Comparison of ENCODE assay signal across 16 mouse cellular contexts in genomic region chr11:60825191-60825590, GRCm38 (mm10). TPM values are rescaled to one million over a fixed set of nuclear protein-coding genes. Genes with fewer than 3 reads are reported as not detected.
DNase-seq lines count a peak whose midpoint lies in the region; ATAC-seq and TF ChIP-seq lines count a peak whose summit lies in the region.
"Had no signal": no experiment of that assay in that cellular context is flagged by ENCODE, and none has a peak within 500 bp of the region (broad histone marks: within the 10 kb centered on the region; RNA-seq: fewer than 3 reads in every experiment).

No protein-coding gene starts in this region.

- H3K9me3 ChIP-seq in intestine, embryonic 16.5 days (ENCODE audit: control insufficient read depth, low read length) = no peaks in the 10 kb centered on the region
- no peaks in the 10 kb centered on the region for H3K9me3 ChIP-seq in kidney, embryonic 16.5 days (ENCODE audit: low read length)
- H3K9me3 ChIP-seq in liver, embryonic 15.5 days (replicated peaks) = no peaks in the 10 kb centered on the region
- H3K9me3 ChIP-seq in forebrain, embryonic 12.5 days = no peaks in the 10 kb centered on the region
- H3K9me3 ChIP-seq: heart, embryonic 13.5 days; hindbrain, embryonic 10.5 days; limb, embryonic 15.5 days; midbrain, embryonic 13.5 days had no signal

- no peaks in the 10 kb centered on the region for H3K79me2 ChIP-seq in heart, adult 2 months (replicated peaks; ENCODE audit: control insufficient read depth, insufficient read depth, low read length)

- H3K4me1 ChIP-seq in intestine, embryonic 16.5 days (ENCODE audit: control insufficient read depth, insufficient read depth, low read length) = 0 out of 2 replicates have a peak, but pooled peaks cover 2% of the 10 kb centered on the region
- no peaks in the 10 kb centered on the region for H3K4me1 ChIP-seq in kidney, embryonic 16.5 days (ENCODE audit: insufficient read depth, low read length)
- peaks cover 1% of the 10 kb centered on the region; the same call in 1 of the 2 replicates for H3K4me1 ChIP-seq in liver, embryonic 15.5 days (replicated peaks)
- no peaks in the 10 kb centered on the region; the same call in 1 of the 2 replicates for H3K4me1 ChIP-seq in small intestine, adult 2 months (ENCODE audit: control insufficient read depth, insufficient read depth, insufficient read length, low read length)
- H3K4me1 ChIP-seq in forebrain, embryonic 12.5 days = no peaks in the 10 kb centered on the region
- no peaks in the 10 kb centered on the region for H3K4me1 ChIP-seq in heart, adult 2 months (ENCODE audit: control insufficient read depth, insufficient read depth, low read length)
- H3K4me1 ChIP-seq: heart, embryonic 13.5 days; hindbrain, embryonic 10.5 days; limb, embryonic 15.5 days; midbrain, embryonic 13.5 days had no signal

- H3K4me3 ChIP-seq in intestine, embryonic 16.5 days (ENCODE audit: low read length) = no peak overlapping the region
- H3K4me3 ChIP-seq in kidney, embryonic 16.5 days (ENCODE audit: low read length) = no peak overlapping the region
- H3K4me3 ChIP-seq in liver, embryonic 15.5 days (replicated peaks) = no peak overlapping the region
- no peak overlapping the region for H3K4me3 ChIP-seq in small intestine, adult 2 months (ENCODE audit: low read depth, low read length)
- H3K4me3 ChIP-seq in forebrain, embryonic 12.5 days (replicated peaks) = no peak overlapping the region
- H3K4me3 ChIP-seq in heart, adult 2 months = no peak overlapping the region
- H3K4me3 ChIP-seq: heart, embryonic 13.5 days; hindbrain, embryonic 10.5 days; limb, embryonic 15.5 days; midbrain, embryonic 13.5 days had no signal

- H3K27ac ChIP-seq in intestine, embryonic 16.5 days (ENCODE audit: low read length) = no peak overlapping the region; the same call in 1 of the 2 replicates
- H3K27ac ChIP-seq in kidney, embryonic 16.5 days (ENCODE audit: low read length) = no peak overlapping the region
- peak overlapping the region; percentile 34; the same call in 1 of the 2 replicates for H3K27ac ChIP-seq in liver, embryonic 15.5 days (replicated peaks)
- peak overlapping the region; percentile 53 for H3K27ac ChIP-seq in small intestine, adult 2 months (ENCODE audit: insufficient read depth, low read depth, low read length)
- H3K27ac ChIP-seq in forebrain, embryonic 12.5 days = no peak overlapping the region
- no peak overlapping the region for H3K27ac ChIP-seq in heart, adult 2 months
- H3K27ac ChIP-seq: heart, embryonic 13.5 days; hindbrain, embryonic 10.5 days; limb, embryonic 15.5 days; midbrain, embryonic 13.5 days had no signal

- TF ChIP-seq CTCF in small intestine, adult 2 months (IDR thresholded peaks at IDR 0.05; ENCODE audit: extremely low read depth, insufficient read length, insufficient replicate concordance, low read depth, low read length) = no peak
- TF ChIP-seq CTCF in heart, adult 2 months (IDR thresholded peaks at IDR 0.05) = no peak

- no peak for DNase-seq in cerebellum, postnatal 25 days
- DNase-seq in heart, adult 2 months = no peak
- DNase-seq: cerebellum, adult 18-20 months; gastrocnemius, postnatal 14 days had no signal

- peak; percentile 94 for ATAC-seq in intestine, embryonic 16.5 days
- ATAC-seq in kidney, embryonic 16.5 days (ENCODE audit: low FRiP score, low TSS enrichment) = peak; percentile 61; the same call in 1 of the 2 replicates
- ATAC-seq in liver, embryonic 15.5 days (ENCODE audit: insufficient read depth) = peak; percentile 53
- ATAC-seq in granulocyte monocyte progenitor cell, adult 5-6 weeks (replicated peaks; ENCODE audit: poor library complexity, severe bottlenecking) = no peak
- no peak for ATAC-seq in forebrain, embryonic 12.5 days (ENCODE audit: low FRiP score)
- ATAC-seq: forebrain, embryonic 16.5 days; midbrain, embryonic 13.5 days; Patski had no signal

- WGBS in intestine, embryonic 16.5 days = 50% methylated on average over 3 of the region's 3 CpGs
- WGBS in kidney, embryonic 16.5 days = 66% methylated on average over 3 of the region's 3 CpGs
- WGBS in liver, embryonic 15.5 days (ENCODE audit: insufficient replicate concordance) = 71% methylated on average over 3 of the region's 3 CpGs
- 19% methylated on average over 3 of the region's 3 CpGs for WGBS in small intestine, adult 2 months
- WGBS in forebrain, embryonic 12.5 days = 90% methylated on average over 3 of the region's 3 CpGs
- WGBS in heart, adult 2 months = 85% methylated on average over 3 of the region's 3 CpGs

- intact Hi-C loops in heart, adult 2 months (cut with DNase I) = no loop called here

- H3K27me3 ChIP-seq in intestine, embryonic 16.5 days (replicated peaks; ENCODE audit: control insufficient read depth, insufficient read depth, low read length) = no peaks in the 10 kb centered on the region
- H3K27me3 ChIP-seq in kidney, embryonic 16.5 days (ENCODE audit: insufficient read depth, low read length) = no peaks in the 10 kb centered on the region
- H3K27me3 ChIP-seq in liver, embryonic 15.5 days = no peaks in the 10 kb centered on the region
- H3K27me3 ChIP-seq in small intestine, adult 2 months (ENCODE audit: control insufficient read depth, insufficient read depth, low read length) = no peaks in the 10 kb centered on the region
- H3K27me3 ChIP-seq in forebrain, embryonic 12.5 days = peaks cover 6% of the 10 kb centered on the region; the same call in 1 of the 2 replicates
- no peaks in the 10 kb centered on the region for H3K27me3 ChIP-seq in heart, adult 2 months (ENCODE audit: control insufficient read depth, insufficient read depth, low read length)
- H3K27me3 ChIP-seq: limb, embryonic 15.5 days; midbrain, embryonic 13.5 days had no signal

- TF ChIP-seq EP300 in heart, adult 2 months (IDR thresholded peaks at IDR 0.05; ENCODE audit: insufficient read depth, low read depth, low read length) = no peak

- H3K9ac ChIP-seq in intestine, embryonic 16.5 days (ENCODE audit: low read depth, low read length) = no peak overlapping the region
- H3K9ac ChIP-seq in kidney, embryonic 16.5 days (replicated peaks; ENCODE audit: low read length) = no peak overlapping the region
- no peak overlapping the region for H3K9ac ChIP-seq in liver, embryonic 15.5 days
- H3K9ac ChIP-seq in forebrain, embryonic 12.5 days = no peak overlapping the region
- H3K9ac ChIP-seq in heart, adult 2 months (ENCODE audit: low read depth, low read length) = no peak overlapping the region
- H3K9ac ChIP-seq: heart, embryonic 13.5 days; limb, embryonic 15.5 days; midbrain, embryonic 13.5 days had no signal

- no peak for TF ChIP-seq POLR2A in small intestine, adult 2 months (IDR thresholded peaks at IDR 0.05; ENCODE audit: low read depth, low read length)
- TF ChIP-seq POLR2A in heart, adult 2 months (IDR thresholded peaks at IDR 0.05; ENCODE audit: insufficient read depth, low read depth, low read length) = no peak

- H3K36me3 ChIP-seq in intestine, embryonic 16.5 days (ENCODE audit: control insufficient read depth, insufficient read depth, low read length) = no peaks in the 10 kb centered on the region
- no peaks in the 10 kb centered on the region for H3K36me3 ChIP-seq in kidney, embryonic 16.5 days (ENCODE audit: insufficient read depth, low read length)
- no peaks in the 10 kb centered on the region for H3K36me3 ChIP-seq in liver, embryonic 15.5 days (replicated peaks)
- no peaks in the 10 kb centered on the region for H3K36me3 ChIP-seq in small intestine, adult 2 months (ENCODE audit: control insufficient read depth, insufficient read depth, low read length)
- no peaks in the 10 kb centered on the region for H3K36me3 ChIP-seq in forebrain, embryonic 12.5 days (replicated peaks)
- no peaks in the 10 kb centered on the region for H3K36me3 ChIP-seq in heart, adult 2 months (ENCODE audit: control insufficient read depth, insufficient read depth, low read length)
- H3K36me3 ChIP-seq: heart, embryonic 13.5 days; hindbrain, embryonic 10.5 days; limb, embryonic 15.5 days; midbrain, embryonic 13.5 days had no signal

- no peak overlapping the region for H3K4me2 ChIP-seq in intestine, embryonic 16.5 days (ENCODE audit: low read depth, low read length)
- H3K4me2 ChIP-seq in kidney, embryonic 16.5 days (replicated peaks; ENCODE audit: low read depth, low read length) = no peak overlapping the region
- no peak overlapping the region for H3K4me2 ChIP-seq in liver, embryonic 15.5 days
- H3K4me2 ChIP-seq in forebrain, embryonic 12.5 days = no peak overlapping the region
- H3K4me2 ChIP-seq: heart, embryonic 13.5 days; limb, embryonic 15.5 days; midbrain, embryonic 13.5 days had no signal

RNA-seq across cellular contexts. Expression of gene Dhrs7b, which starts 5.2 kb away (rescaled TPM):
- 70.8 and 71.3 TPM in 2 replicates for polyA plus RNA-seq in intestine, embryonic 16.5 days (2015; fragmentation: Nextera tagmentation; extraction: Ambion mirVana)
- polyA plus RNA-seq in kidney, embryonic 16.5 days (2015; fragmentation: Nextera tagmentation; extraction: Ambion mirVana) = 41.7 and 42.8 TPM in 2 replicates
- polyA plus RNA-seq in liver, embryonic 15.5 days (2015; fragmentation: Nextera tagmentation; extraction: Ambion mirVana) = 20.2 and 22.6 TPM in 2 replicates
- 17.7 and 34.1 TPM in 2 replicates for polyA plus RNA-seq in small intestine, adult 2 months (2012; rRNA removed)
- total RNA-seq in granulocyte monocyte progenitor cell, adult 5-6 weeks (2014; fragmentation: Nextera tagmentation) = 11.2 and 14.8 TPM in 2 replicates
- 15.4 and 18.2 TPM in 2 replicates for total RNA-seq in granulocyte monocyte progenitor cell, adult 5-6 weeks (2017)
- 23.5 and 27.2 TPM in 2 replicates for polyA plus RNA-seq in forebrain, embryonic 12.5 days (2016; fragmentation: Nextera tagmentation; extraction: Ambion mirVana)
- total RNA-seq in heart, adult 2 months (2021) = 10 to 100 TPM; 20.6 to 21.0 TPM
- polyA plus RNA-seq in heart, adult 2 months (2012; rRNA removed) = 14.4 and 22.1 TPM in 2 replicates

RNA-seq across cellular contexts. Expression of gene Shmt1, which starts 13.7 kb away (rescaled TPM):
- polyA plus RNA-seq in intestine, embryonic 16.5 days (2015; fragmentation: Nextera tagmentation; extraction: Ambion mirVana) = 112 and 126 TPM in 2 replicates
- 79.4 and 84.6 TPM in 2 replicates for polyA plus RNA-seq in kidney, embryonic 16.5 days (2015; fragmentation: Nextera tagmentation; extraction: Ambion mirVana)
- polyA plus RNA-seq in liver, embryonic 15.5 days (2015; fragmentation: Nextera tagmentation; extraction: Ambion mirVana) = 52.4 and 64.0 TPM in 2 replicates
- polyA plus RNA-seq in small intestine, adult 2 months (2012; rRNA removed) = 9.7 and 15.3 TPM in 2 replicates
- 49.9 and 84.1 TPM in 2 replicates for total RNA-seq in granulocyte monocyte progenitor cell, adult 5-6 weeks (2014; fragmentation: Nextera tagmentation)
- total RNA-seq in granulocyte monocyte progenitor cell, adult 5-6 weeks (2017) = 135 and 162 TPM in 2 replicates
- polyA plus RNA-seq in forebrain, embryonic 12.5 days (2016; fragmentation: Nextera tagmentation; extraction: Ambion mirVana) = 49.9 and 52.6 TPM in 2 replicates
- 10 to 100 TPM in 1 of 2 experiments, 1 to 10 TPM in 1; 8.4 to 10.5 TPM for total RNA-seq in heart, adult 2 months (2021)
- polyA plus RNA-seq in heart, adult 2 months (2012; rRNA removed) = 7.4 TPM in 2 replicates

RNA-seq across cellular contexts. Expression of gene Smcr8, which starts 47.9 kb away (rescaled TPM):
- 5.9 and 7.5 TPM in 2 replicates for polyA plus RNA-seq in intestine, embryonic 16.5 days (2015; fragmentation: Nextera tagmentation; extraction: Ambion mirVana)
- 6.6 and 7.6 TPM in 2 replicates for polyA plus RNA-seq in kidney, embryonic 16.5 days (2015; fragmentation: Nextera tagmentation; extraction: Ambion mirVana)
- polyA plus RNA-seq in liver, embryonic 15.5 days (2015; fragmentation: Nextera tagmentation; extraction: Ambion mirVana) = 2.6 and 3.2 TPM in 2 replicates
- polyA plus RNA-seq in small intestine, adult 2 months (2012; rRNA removed) = 3.8 and 5.8 TPM in 2 replicates
- 29.0 and 36.9 TPM in 2 replicates for total RNA-seq in granulocyte monocyte progenitor cell, adult 5-6 weeks (2014; fragmentation: Nextera tagmentation)
- total RNA-seq in granulocyte monocyte progenitor cell, adult 5-6 weeks (2017) = 14.1 and 14.8 TPM in 2 replicates
- polyA plus RNA-seq in forebrain, embryonic 12.5 days (2016; fragmentation: Nextera tagmentation; extraction: Ambion mirVana) = 11.0 and 11.5 TPM in 2 replicates
- 10 to 100 TPM; 13.9 to 15.3 TPM for total RNA-seq in heart, adult 2 months (2021)
- polyA plus RNA-seq in heart, adult 2 months (2012; rRNA removed) = 6.0 and 9.7 TPM in 2 replicates

RNA-seq across cellular contexts. Expression of gene Top3a, which starts 48.0 kb away (rescaled TPM):
- polyA plus RNA-seq in intestine, embryonic 16.5 days (2015; fragmentation: Nextera tagmentation; extraction: Ambion mirVana) = 9.2 and 10.4 TPM in 2 replicates
- 17.1 and 19.6 TPM in 2 replicates for polyA plus RNA-seq in kidney, embryonic 16.5 days (2015; fragmentation: Nextera tagmentation; extraction: Ambion mirVana)
- 5.9 TPM in 2 replicates for polyA plus RNA-seq in liver, embryonic 15.5 days (2015; fragmentation: Nextera tagmentation; extraction: Ambion mirVana)
- 3.0 and 4.7 TPM in 2 replicates for polyA plus RNA-seq in small intestine, adult 2 months (2012; rRNA removed)
- total RNA-seq in granulocyte monocyte progenitor cell, adult 5-6 weeks (2014; fragmentation: Nextera tagmentation) = 17.7 and 25.5 TPM in 2 replicates
- 23.8 and 28.9 TPM in 2 replicates for total RNA-seq in granulocyte monocyte progenitor cell, adult 5-6 weeks (2017)
- polyA plus RNA-seq in forebrain, embryonic 12.5 days (2016; fragmentation: Nextera tagmentation; extraction: Ambion mirVana) = 20.5 and 21.1 TPM in 2 replicates
- 1 to 10 TPM; 3.7 to 4.6 TPM for total RNA-seq in heart, adult 2 months (2021)
- polyA plus RNA-seq in heart, adult 2 months (2012; rRNA removed) = 3.3 and 3.4 TPM in 2 replicates

RNA-seq across cellular contexts. Expression of gene Tmem11, which starts 53.9 kb away (rescaled TPM):
- polyA plus RNA-seq in intestine, embryonic 16.5 days (2015; fragmentation: Nextera tagmentation; extraction: Ambion mirVana) = 67.4 and 74.7 TPM in 2 replicates
- polyA plus RNA-seq in kidney, embryonic 16.5 days (2015; fragmentation: Nextera tagmentation; extraction: Ambion mirVana) = 72.0 and 79.6 TPM in 2 replicates
- 26.7 and 28.7 TPM in 2 replicates for polyA plus RNA-seq in liver, embryonic 15.5 days (2015; fragmentation: Nextera tagmentation; extraction: Ambion mirVana)
- polyA plus RNA-seq in small intestine, adult 2 months (2012; rRNA removed) = 35.6 and 55.5 TPM in 2 replicates
- total RNA-seq in granulocyte monocyte progenitor cell, adult 5-6 weeks (2014; fragmentation: Nextera tagmentation) = 31.5 and 35.4 TPM in 2 replicates
- total RNA-seq in granulocyte monocyte progenitor cell, adult 5-6 weeks (2017) = 67.1 and 72.3 TPM in 2 replicates
- 49.6 and 52.1 TPM in 2 replicates for polyA plus RNA-seq in forebrain, embryonic 12.5 days (2016; fragmentation: Nextera tagmentation; extraction: Ambion mirVana)
- total RNA-seq in heart, adult 2 months (2021) = 10 to 100 TPM; 28.3 to 31.4 TPM
- polyA plus RNA-seq in heart, adult 2 months (2012; rRNA removed) = 59.6 and 66.7 TPM in 2 replicates

Comparison
In these comparisons a context has a peak if more than half of its experiments do, and no peak if none do; other contexts are left out.
1. ATAC-seq: peak in intestine, embryonic 16.5 days (single experiment), kidney, embryonic 16.5 days (single experiment) and liver, embryonic 15.5 days (single experiment); none in granulocyte monocyte progenitor cell, adult 5-6 weeks (single experiment) and forebrain, embryonic 12.5 days (single experiment).
2. H3K27ac ChIP-seq: peak in liver, embryonic 15.5 days (single experiment) and small intestine, adult 2 months (single experiment); none in intestine, embryonic 16.5 days (single experiment), kidney, embryonic 16.5 days (single experiment), forebrain, embryonic 12.5 days (single experiment) and heart, adult 2 months (single experiment).